Mouse (Mus musculus) right cerebral cortex, postnatal 36 days (tissue): Measurements from ENCODE around the gene Kcnt2.

Source experiments
- DNase-seq, 2 experiments: peaks; one replicate each; pipeline ENCODE4 v3.0.0; 2022; ENCODE audit warnings: low spot score in 2 of 2, mixed read lengths in 1 of 2

Gene Kcnt2

GRCm38 (mm10) chr1:140245876-140246597, at the start of gene Kcnt2:
Gene Kcnt2, plus strand, starts transcription at chr1:140246158.
- DNase-seq, result peak; percentile 32 to 61

DNA sequence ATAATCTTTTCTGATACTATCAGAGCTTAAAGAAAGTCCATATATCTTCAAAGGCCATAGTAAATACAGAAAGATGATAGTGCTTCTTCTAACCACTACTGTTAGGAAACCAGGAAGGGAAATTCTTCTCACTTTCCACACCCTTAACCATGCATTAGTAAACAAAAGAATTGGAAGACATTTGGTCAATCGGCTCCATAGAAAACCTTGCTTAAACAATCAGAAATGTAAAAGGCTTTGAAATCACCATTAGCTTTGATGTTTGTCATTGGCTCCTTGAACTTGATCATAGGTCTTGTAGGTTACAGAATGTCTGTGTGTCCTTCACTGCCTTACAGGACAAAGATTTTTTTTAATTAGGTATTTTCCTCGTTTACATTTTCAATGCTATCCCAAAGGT, 40.6 kb upstream of the Kcnt2 start:
- DNase-seq, result no peak

GRCm38 (mm10) chr1:140225221-140225620, 20.7 kb upstream of the Kcnt2 start:
- DNase-seq, result no peak

GRCm38 (mm10) chr1:140226673-140227072, 19.3 kb upstream of the Kcnt2 start:
- DNase-seq, result no peak

GRCm38 (mm10) chr1:140245465-140245864, 493 bp upstream of the Kcnt2 start:
- peak; percentile 59 to 65 for DNase-seq

- DNase-seq, result no peak
These were observed 18.7 kb downstream of the Kcnt2 start for GRCm38 (mm10) chr1:140264696-140265095.

- no peak for DNase-seq
These were observed 20.1 kb downstream of the Kcnt2 start for GRCm38 (mm10) chr1:140266047-140266446.

GRCm38 (mm10) chr1:140266643-140267286, 20.8 kb downstream of the Kcnt2 start:
- DNase-seq, result no peak

- no peak for DNase-seq
These were observed 21.3 kb downstream of the Kcnt2 start for GRCm38 (mm10) chr1:140267288-140267687.

DNA sequence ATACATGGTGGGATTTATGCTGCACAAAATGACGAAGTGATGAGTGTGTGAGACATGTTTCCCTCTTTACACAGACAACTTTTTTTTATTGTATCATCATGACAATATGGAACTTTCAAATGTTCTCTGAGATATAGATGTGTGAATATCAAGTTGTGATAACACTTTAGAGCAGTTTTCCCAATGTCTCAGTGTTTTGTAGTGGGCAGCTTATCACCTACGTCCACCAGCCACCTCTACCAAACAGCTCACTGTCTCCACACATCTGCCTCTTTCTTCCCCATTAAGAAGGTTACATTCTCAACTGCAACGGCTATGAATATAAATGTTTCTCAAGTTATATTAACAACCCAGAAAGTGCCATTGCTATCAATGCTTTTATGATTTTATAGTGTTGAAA, 27.7 kb downstream of the Kcnt2 start:
- DNase-seq, result no peak

- no peak for DNase-seq
These were observed 29.9 kb downstream of the Kcnt2 start for GRCm38 (mm10) chr1:140275813-140276212.

GRCm38 (mm10) chr1:140293140-140293539, 47.2 kb downstream of the Kcnt2 start:
- no peak for DNase-seq

DNA sequence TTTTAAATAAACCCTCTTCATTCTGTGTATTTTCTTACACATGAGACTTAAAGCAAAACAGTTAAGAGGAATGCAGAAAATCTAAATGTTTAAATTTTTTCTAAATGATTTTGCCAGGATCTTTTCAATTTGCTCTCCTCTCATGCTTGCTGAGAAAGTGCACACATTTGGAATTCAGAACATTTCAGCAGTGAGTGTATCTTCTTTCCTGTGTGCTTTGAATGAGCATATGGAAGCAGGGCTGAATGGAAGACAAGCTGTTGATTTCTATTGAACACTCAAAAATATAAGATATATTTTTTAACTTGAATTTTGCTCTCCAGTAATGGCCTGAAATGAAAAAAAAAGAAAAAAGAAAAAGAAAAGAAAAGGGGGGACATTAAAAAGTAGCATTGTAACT, 49.5 kb downstream of the Kcnt2 start:
- no peak for DNase-seq

- no peak for DNase-seq
These were observed 58.3 kb downstream of the Kcnt2 start for GRCm38 (mm10) chr1:140304244-140304643.

DNA sequence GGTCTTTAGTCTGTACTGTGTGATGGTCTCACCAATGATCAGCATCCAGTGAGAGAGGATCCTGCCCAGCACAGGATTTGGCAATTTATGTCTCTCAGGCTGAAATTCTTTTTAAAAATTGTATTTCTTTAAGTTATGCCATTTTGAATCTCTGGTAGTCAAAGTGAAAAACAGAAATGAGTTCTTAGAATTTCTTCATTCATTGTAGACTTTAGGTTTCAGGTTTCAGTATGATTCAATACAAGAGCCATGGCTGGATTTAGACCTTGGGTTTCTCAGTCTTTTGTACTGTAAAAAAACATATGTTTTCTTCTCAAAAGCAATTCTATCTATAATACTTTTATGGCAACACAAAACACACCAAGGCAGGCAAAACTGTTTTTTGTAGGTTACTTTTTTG, 59.4 kb downstream of the Kcnt2 start:
- DNase-seq, result no peak

DNA sequence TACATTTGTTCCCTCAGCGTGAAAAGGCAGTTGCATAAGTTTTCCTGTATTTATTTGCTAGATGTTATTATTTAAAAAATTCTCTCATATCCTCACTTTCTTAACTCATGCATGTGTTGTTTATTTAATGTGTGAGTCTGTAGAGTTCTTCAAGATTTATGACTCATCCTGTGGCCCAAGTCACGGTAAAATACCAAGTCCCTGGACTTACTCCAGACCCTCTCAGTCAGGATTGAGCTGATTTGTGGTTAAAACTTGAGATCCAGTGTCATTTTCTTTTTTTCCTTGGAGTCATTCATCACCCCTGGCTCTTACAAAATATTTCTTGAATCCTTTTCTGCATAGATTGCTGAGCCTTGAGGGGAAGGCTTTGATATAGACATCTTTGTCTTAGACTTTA, 60.4 kb downstream of the Kcnt2 start:
- DNase-seq, result no peak

DNA sequence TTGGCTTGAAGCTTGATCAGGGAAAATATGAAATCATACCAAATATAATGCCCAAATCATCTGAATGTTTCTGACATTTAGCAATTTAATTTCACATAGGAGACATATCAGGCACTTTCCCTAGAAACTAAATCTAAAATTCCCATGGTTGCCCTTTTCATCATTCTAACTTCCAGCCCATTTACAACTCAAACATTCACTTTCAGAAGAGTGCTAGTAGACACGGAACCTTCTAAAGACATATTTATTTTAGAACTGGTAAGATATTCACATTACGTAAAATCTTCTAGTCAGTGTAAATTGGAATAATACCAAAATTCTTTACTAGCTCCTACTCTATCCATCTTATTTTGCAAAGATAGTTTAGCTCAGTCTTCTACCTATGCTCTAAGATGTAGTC, 64.8 kb downstream of the Kcnt2 start:
- DNase-seq, result no peak

GRCm38 (mm10) chr1:140325088-140325487, 79.1 kb downstream of the Kcnt2 start:
- DNase-seq, result no peak

- no peak for DNase-seq
These were observed 80.8 kb downstream of the Kcnt2 start for GRCm38 (mm10) chr1:140326709-140327108.

DNA sequence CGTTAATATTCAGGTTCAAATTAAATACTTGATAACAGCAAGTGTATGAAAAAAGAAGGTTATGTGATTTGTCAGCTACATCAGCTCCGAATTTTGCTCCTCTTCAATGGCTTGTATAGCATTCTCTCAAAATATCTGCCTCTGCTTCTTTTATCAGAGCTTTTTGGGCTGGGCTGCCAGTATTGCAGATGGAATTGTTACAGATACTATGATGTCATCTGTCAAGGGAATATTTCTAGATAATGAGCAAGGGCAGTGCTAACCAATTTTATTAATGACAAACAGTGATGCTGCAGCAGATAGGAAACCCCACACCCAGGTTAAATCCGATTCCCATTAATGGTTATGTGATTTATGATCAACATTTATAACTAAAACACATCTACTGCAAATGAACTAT, 87.7 kb downstream of the Kcnt2 start:
- no peak for DNase-seq

GRCm38 (mm10) chr1:140338417-140338816, 92.5 kb downstream of the Kcnt2 start:
- DNase-seq, result peak in 1 of 2 experiments; percentile 6

DNA sequence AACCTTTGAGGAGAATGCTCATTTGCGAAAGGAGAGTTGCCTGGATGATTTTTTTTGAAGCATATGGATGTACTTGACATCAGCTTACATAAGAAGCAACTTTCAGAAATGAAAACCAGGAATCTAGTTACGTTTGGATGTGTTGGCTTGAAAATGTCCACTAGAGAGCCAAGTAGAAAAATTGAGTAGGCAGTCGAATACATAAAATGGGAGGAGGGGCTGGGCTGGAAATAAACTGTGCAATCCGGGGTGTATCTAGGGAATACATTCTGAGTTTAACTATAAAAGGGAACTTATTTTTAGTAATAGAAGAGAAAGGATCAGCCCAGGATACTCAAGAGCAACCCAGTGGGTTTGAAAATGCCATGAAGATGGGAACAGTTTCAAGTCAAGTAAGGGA, 93.4 kb downstream of the Kcnt2 start:
- DNase-seq, result peak; percentile 5 to 70

GRCm38 (mm10) chr1:140364787-140365186, 118.8 kb downstream of the Kcnt2 start:
- DNase-seq, result no peak
